Mouse (Mus musculus): Measurements from ENCODE around the gene Alpk1. TPM values are rescaled to one million over a fixed set of nuclear protein-coding genes. Genes with fewer than 3 reads are reported as not detected.

Alpk1 gene
- polyA plus RNA-seq (2016; fragmentation: Nextera tagmentation; extraction: Ambion mirVana): 0.44 and 0.64 TPM in 2 replicates

GRCm38 (mm10) chr3:127780021-127780644, at the start of gene Alpk1:
Gene Alpk1 (minus strand): TSS chr3:127780527.
- H3K4me2 ChIP-seq: peak within 1 kb of the TSS; percentile 75
- H3K9ac ChIP-seq: peak within 1 kb of the TSS; percentile 59
- H3K4me3 ChIP-seq: peak within 1 kb of the TSS; percentile 60
- ATAC-seq: peak; percentile 79
- no peaks in the 10 kb centered on the region for H3K27me3 ChIP-seq (replicated peaks)
- no peaks in the 10 kb centered on the region for H3K9me3 ChIP-seq (replicated peaks)
- no peak within 1 kb of the TSS for H3K27ac ChIP-seq
- 2% methylated on average over 24 of the region's 24 CpGs for WGBS (ENCODE audit: insufficient replicate concordance)
- no peaks in the 10 kb centered on the region for H3K36me3 ChIP-seq
- peaks cover 10% of the 10 kb centered on the region for H3K4me1 ChIP-seq

DNA sequence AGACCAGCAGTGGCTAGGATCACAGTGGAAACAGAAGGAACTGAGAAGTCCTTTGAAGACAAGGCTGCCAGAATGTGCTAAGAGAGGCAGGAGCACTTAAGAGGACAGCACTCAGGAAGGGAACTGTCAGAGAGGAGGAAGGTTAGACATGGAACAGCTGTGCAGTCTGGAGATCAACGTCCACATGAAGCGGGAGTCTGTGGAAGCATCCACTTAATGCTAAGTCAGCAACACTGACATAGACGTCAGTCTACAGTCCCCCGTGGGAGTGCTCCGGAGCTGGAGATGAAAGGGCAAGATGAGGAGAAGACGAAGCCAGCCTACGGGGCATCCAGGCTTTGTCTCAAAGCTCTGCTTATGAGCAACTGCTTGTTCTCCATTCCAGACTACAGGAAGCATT, 46.8 kb upstream of the Alpk1 start:
- Histone ChIP-seq H3K36me3 (peaks cover 32% of the 10 kb centered on the region), H3K4me3 (no peak overlapping the region), H3K9me3 (replicated peaks) (no peaks in the 10 kb centered on the region), H3K27ac (0 out of 2 replicates have a peak overlapping the region, but pooled peaks have one; percentile 55), H3K4me1 (peaks cover 22% of the 10 kb centered on the region), H3K4me2 (no peak overlapping the region), H3K9ac (no peak overlapping the region), H3K27me3 (replicated peaks) (no peaks in the 10 kb centered on the region)
- ATAC-seq: no peak
- WGBS (ENCODE audit: insufficient replicate concordance): 72% methylated on average over 7 of the region's 7 CpGs

DNA sequence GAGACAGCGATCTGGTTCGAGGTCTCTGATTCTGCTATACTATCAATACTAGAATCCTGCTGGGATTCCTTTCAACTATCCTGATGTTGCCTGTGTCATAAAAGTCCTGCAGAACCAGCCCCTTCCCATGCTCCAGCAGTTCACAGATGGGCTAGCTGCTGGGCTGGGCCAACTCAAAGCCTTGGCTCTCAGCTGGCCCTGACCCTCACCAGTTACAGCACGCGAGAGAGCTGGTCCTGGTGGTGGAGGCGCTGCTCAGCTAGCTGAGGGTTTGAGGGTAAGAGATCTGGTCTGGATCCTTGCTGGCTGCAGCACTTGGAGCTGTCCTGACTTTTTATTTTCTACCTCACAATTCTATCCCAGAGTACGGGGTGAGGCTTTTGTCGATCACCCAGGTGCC, 46.2 kb upstream of the Alpk1 start:
- Histone ChIP-seq H3K9me3 (replicated peaks) (no peaks in the 10 kb centered on the region), H3K9ac (no peak overlapping the region), H3K27ac (peak overlapping the region; percentile 55; the same call in 1 of the 2 replicates), H3K4me2 (no peak overlapping the region), H3K27me3 (replicated peaks) (no peaks in the 10 kb centered on the region), H3K36me3 (peaks cover 34% of the 10 kb centered on the region), H3K4me3 (no peak overlapping the region), H3K4me1 (peaks cover 26% of the 10 kb centered on the region)
- no peak for ATAC-seq
- WGBS (ENCODE audit: insufficient replicate concordance): 87% methylated on average over 7 of the region's 7 CpGs

DNA sequence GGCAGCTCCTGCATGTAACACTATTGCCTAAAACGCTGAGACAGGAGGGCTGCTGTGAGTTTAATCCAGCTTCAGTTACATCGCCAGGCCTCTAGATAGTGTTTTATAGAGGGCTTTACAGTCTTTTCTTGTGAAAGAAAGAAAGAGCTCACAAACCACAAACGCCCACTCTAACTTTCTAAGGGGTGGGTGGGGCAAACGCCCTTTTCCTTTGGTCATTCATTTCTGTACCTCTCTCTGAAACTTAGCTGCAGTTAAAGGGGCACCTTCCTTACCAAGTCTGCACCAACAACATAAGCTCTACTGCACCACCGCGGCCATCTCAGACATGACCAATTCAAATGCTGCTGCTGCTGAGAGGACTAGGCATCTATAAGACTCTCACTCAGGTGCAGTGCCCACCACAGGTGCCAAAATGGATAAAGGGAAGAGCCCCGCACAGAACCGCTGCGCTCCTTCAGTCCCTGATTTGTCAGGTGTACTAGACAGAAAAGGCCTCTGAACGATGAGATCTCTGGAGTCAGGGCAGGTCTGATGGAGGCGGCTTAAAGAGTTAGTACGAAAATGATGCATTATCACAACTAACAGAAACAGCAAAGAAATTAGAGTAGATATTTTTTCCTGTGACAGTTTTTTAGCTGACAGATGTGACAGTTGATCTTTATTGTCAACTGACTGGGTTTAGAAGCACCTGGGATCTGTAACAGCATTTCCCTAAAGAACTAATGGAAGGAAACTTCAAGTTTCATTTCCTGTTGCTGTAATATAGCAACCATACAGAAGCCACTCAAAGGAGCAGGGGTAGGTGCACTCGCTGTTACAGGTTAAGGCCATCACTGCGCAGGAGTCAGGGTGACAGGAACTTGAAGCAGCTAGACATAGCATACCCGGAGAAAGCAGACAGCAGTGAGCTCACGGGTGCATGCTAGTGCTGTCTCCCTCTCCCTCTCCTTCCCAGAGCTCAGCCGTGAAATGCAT, 43.8 kb upstream of the Alpk1 start:
- no peak overlapping the region for H3K4me2 ChIP-seq
- 72% methylated on average over 17 of the region's 17 CpGs for WGBS (ENCODE audit: insufficient replicate concordance)
- peaks cover 36% of the 10 kb centered on the region for H3K4me1 ChIP-seq

DNA sequence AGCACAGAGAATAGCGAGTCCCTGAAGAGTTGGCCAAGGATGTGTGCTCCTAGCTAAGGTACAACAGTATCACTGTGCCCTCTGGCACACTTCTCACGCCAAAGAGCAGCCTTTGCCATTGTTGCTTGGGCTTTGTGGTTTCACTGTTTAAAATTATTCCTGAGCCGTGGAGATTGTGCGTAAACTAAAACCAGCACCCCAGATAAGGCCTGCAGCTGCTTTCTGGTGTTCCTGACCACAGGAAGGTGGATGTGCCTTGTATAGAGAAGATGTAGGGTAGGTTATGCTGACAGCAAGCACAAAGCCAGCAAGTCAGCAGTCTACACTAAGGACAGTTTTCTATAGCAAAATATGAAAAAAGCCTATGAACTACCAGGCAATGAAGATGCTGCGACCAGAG, 40.9 kb upstream of the Alpk1 start:
- H3K4me2 ChIP-seq: no peak overlapping the region
- H3K4me1 ChIP-seq: peaks cover 43% of the 10 kb centered on the region
- ATAC-seq: no peak
- WGBS (ENCODE audit: insufficient replicate concordance): 44% methylated on average over 5 of the region's 5 CpGs
- no peaks in the 10 kb centered on the region for H3K27me3 ChIP-seq (replicated peaks)
- no peak overlapping the region for H3K4me3 ChIP-seq
- H3K9me3 ChIP-seq (replicated peaks): no peaks in the 10 kb centered on the region
- peaks cover 47% of the 10 kb centered on the region for H3K36me3 ChIP-seq
- no peak overlapping the region for H3K9ac ChIP-seq
- no peak overlapping the region for H3K27ac ChIP-seq

More for the DNA sequence above, 43.8 kb upstream of the Alpk1 start:
- no peak overlapping the region for H3K9ac ChIP-seq
- H3K9me3 ChIP-seq (replicated peaks): no peaks in the 10 kb centered on the region
- peaks cover 36% of the 10 kb centered on the region for H3K36me3 ChIP-seq
- no peak overlapping the region for H3K4me3 ChIP-seq
- no peaks in the 10 kb centered on the region for H3K27me3 ChIP-seq (replicated peaks)
- no peak for ATAC-seq
- peak overlapping the region; percentile 38; the same call in 1 of the 2 replicates for H3K27ac ChIP-seq

DNA sequence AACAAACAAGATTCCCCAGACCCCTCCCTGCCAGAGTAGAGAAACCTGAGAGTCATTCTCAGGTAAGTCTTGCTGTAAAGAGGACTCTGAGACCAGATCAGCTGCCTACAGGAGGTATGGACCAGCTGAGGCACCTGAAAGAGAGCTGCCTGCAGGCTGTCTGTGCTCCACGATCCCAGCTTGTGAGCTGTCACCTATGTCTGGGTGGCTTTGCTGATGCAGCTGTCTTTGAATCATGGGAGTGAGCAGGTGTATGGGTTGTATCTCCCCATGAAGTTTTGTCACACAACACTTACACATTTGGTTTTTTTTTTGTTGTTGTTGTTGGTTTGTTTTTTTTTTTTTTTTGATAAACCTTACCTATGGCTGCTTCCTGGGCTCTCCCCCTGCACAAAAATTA, 40.1 kb upstream of the Alpk1 start:
- H3K4me2 ChIP-seq: no peak overlapping the region
- H3K9ac ChIP-seq: no peak overlapping the region
- ATAC-seq: no peak
- no peak overlapping the region for H3K4me3 ChIP-seq
- 86% methylated on average over 1 of the region's 1 CpGs for WGBS (ENCODE audit: insufficient replicate concordance)
- no peak overlapping the region for H3K27ac ChIP-seq
- peaks cover 42% of the 10 kb centered on the region for H3K4me1 ChIP-seq
- H3K9me3 ChIP-seq (replicated peaks): no peaks in the 10 kb centered on the region
- H3K36me3 ChIP-seq: peaks cover 49% of the 10 kb centered on the region
- H3K27me3 ChIP-seq (replicated peaks): no peaks in the 10 kb centered on the region

DNA sequence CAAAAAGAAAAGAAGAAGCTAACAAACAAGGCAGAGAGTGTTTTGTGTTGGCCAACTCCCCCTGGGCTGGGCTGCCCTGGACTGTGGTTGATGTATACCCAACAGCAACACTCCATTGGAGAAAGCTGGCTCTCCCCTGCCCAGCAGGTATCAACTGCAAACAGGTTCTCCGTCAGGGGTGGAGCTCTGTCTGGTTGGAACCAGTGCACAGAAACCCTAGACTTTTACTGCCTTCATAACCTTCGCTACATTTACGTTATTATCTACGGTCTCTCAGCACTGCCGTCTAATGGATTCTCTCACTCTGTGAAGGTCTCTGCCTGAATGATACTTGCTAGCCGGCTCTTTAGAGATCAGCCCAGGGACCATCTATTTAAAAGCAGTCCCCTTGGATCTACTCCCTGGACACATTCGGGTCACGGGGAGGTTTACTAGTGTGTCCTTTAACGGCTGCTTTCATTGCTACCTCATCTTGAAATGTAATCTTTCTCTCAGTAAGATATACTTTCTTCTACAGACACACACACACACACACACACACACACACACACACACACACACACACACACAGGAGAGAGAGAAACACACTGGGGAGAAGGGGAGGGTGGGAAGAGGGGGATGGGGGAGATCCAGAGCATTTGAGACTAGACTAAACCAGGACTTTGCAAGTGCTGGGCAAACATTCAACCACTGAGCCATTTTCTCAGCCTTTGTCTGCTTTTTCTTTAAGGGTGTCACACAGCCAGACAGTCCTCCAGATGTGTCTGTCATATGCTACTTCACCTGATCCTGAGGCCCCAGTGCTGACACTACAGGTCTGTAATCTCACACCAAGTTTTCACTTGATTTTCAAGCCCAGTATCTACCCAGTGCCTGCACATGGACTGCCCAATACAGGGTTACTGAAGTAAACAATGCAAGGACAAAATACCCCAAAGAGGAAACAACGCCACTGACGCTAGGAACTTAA, 38.7 kb upstream of the Alpk1 start:
- peaks cover 29% of the 10 kb centered on the region for H3K4me1 ChIP-seq
- H3K9me3 ChIP-seq (replicated peaks): no peaks in the 10 kb centered on the region
- H3K4me2 ChIP-seq: no peak overlapping the region
- peak overlapping the region; percentile 14; the same call in 1 of the 2 replicates for H3K9ac ChIP-seq
- peak; percentile 62; the same call in 1 of the 2 replicates for ATAC-seq
- WGBS (ENCODE audit: insufficient replicate concordance): 74% methylated on average over 11 of the region's 11 CpGs
- 0 out of 2 replicates have a peak overlapping the region, but pooled peaks have one; percentile 28 for H3K27ac ChIP-seq
- H3K27me3 ChIP-seq (replicated peaks): no peaks in the 10 kb centered on the region
- H3K36me3 ChIP-seq: peaks cover 56% of the 10 kb centered on the region
- no peak overlapping the region for H3K4me3 ChIP-seq

DNA sequence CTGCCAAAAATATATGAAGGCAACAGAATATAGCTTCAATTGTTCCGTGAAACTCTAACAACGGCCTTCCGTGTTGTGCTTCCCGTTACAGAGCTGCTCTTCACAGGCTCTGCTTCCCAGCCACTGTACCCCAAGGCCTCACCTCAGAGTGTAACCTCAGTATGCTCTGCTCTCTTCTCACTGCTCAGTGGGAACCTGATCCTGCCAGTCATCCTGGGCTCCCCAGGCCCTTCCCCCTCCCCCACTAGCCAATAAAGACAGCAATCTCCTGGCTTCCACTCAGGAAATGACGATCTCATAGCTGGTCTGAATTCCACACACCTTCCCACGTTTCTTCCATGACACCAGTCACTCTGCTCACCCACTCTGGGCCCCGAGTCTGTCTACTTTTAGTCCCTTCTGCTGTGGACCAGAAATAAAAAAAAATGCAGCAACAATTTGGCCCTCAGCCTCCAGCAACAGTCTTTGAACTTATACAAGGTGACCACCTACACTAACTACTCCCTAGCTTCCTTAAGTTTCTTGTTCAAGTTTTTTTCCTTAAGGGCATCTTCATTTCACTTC, 36.9 kb upstream of the Alpk1 start:
- no peak overlapping the region for H3K27ac ChIP-seq
- no peaks in the 10 kb centered on the region for H3K9me3 ChIP-seq (replicated peaks)
- H3K9ac ChIP-seq: no peak overlapping the region
- no peak overlapping the region for H3K4me3 ChIP-seq
- H3K27me3 ChIP-seq (replicated peaks): no peaks in the 10 kb centered on the region
- H3K4me2 ChIP-seq: no peak overlapping the region
- 74% methylated on average over 7 of the region's 7 CpGs for WGBS (ENCODE audit: insufficient replicate concordance)
- ATAC-seq: no peak
- peaks cover 68% of the 10 kb centered on the region for H3K36me3 ChIP-seq
- peaks cover 27% of the 10 kb centered on the region for H3K4me1 ChIP-seq

DNA sequence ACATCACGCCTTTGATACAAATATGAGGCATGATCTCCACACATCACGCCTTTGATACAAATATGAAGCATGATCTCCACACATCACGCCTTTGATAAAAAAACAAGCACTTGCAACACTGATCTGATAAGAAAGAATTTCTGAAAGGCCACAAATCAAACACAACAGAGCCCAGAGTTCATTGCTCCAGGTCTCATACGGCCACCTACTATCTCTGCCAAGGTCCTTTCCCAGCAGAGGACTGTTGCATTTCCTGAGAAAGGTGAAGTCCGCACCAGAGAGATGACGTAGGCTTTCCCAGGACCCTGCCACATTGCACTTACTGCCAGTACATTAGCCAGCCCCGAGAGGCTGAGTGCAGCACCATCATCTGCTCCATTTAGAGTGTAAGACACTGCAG, 28.8 kb upstream of the Alpk1 start:
- Histone ChIP-seq H3K9ac (no peak overlapping the region), H3K4me2 (no peak overlapping the region), H3K27ac (no peak overlapping the region), H3K4me1 (peaks cover 12% of the 10 kb centered on the region), H3K36me3 (peaks cover 78% of the 10 kb centered on the region), H3K4me3 (no peak overlapping the region), H3K9me3 (replicated peaks) (no peaks in the 10 kb centered on the region), H3K27me3 (replicated peaks) (no peaks in the 10 kb centered on the region)
- 87% methylated on average over 7 of the region's 7 CpGs for WGBS (ENCODE audit: insufficient replicate concordance)
- ATAC-seq: no peak

DNA sequence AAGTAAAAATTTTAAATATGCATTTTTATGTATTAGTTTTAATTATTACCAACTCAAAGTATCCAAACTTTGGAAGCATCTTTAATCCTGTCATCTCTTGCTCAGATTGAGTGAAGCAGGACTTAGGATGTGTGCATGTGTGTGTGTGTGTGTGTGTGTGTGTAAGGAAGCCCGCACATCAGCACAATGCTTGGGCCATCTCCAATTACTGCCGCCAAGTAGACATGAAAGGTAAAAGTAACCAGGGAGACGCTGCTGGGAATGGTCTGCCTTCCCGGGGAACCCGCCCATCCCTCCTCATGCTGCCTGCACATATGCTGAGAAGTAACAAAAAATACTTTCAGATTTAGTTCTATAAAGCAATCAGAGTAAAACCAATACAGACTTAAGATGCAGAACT, 27.5 kb upstream of the Alpk1 start:
- Histone ChIP-seq H3K36me3 (peaks cover 65% of the 10 kb centered on the region), H3K9ac (no peak overlapping the region), H3K4me3 (no peak overlapping the region), H3K4me2 (no peak overlapping the region), H3K9me3 (replicated peaks) (no peaks in the 10 kb centered on the region), H3K4me1 (peaks cover 17% of the 10 kb centered on the region), H3K27me3 (replicated peaks) (no peaks in the 10 kb centered on the region), H3K27ac (no peak overlapping the region)
- WGBS (ENCODE audit: insufficient replicate concordance): 86% methylated on average over 5 of the region's 5 CpGs
- ATAC-seq: no peak

- Histone ChIP-seq H3K4me2 (no peak overlapping the region), H3K36me3 (peaks cover 49% of the 10 kb centered on the region), H3K27me3 (replicated peaks) (no peaks in the 10 kb centered on the region), H3K9me3 (replicated peaks) (no peaks in the 10 kb centered on the region), H3K4me1 (peaks cover 17% of the 10 kb centered on the region), H3K4me3 (no peak overlapping the region), H3K27ac (no peak overlapping the region), H3K9ac (no peak overlapping the region)
- WGBS (ENCODE audit: insufficient replicate concordance): 91% methylated on average over 6 of the region's 6 CpGs
- no peak for ATAC-seq
Observed at GRCm38 (mm10) chr3:127805991-127806390, 25.7 kb upstream of the Alpk1 start.
